Mouse (Mus musculus) liver, embryonic 14.5 days (tissue): Measurements from ENCODE around the gene Eif4g2. TPM values are rescaled to one million over a fixed set of nuclear protein-coding genes. Genes with fewer than 3 reads are reported as not detected.

Experiments
- ATAC-seq: fragments of 200-750 bp; cut with Nextera tagmentation; 2 replicates; pipeline ENCODE4 v1.8.0; 2017; ENCODE audit warnings: moderate number of reproducible peaks, mild to moderate bottlenecking, moderate library complexity; ENCODE audit not compliant: insufficient read depth
- DNase-seq, 3 experiments: peaks; one replicate each; pipeline ENCODE4 v3.0.0-alpha.2; 2012 to 2013; ENCODE audit warnings: low read depth in 3 of 3, low spot score in 3 of 3
- H3K27ac ChIP-seq: fragments of 300-500 bp; sonication (generic); 2 replicates; pipeline ENCODE4 v1.5.1; 2014; ENCODE audit warnings: moderate library complexity, mild to moderate bottlenecking, control low read depth, inconsistent platforms
- H3K27me3 ChIP-seq: fragments of 300-500 bp; sonication (generic); 2 replicates; pipeline ENCODE4 v1.6.1; 2014; ENCODE audit warnings: mild to moderate bottlenecking, low read length, moderate library complexity; ENCODE audit not compliant: control insufficient read depth, insufficient read depth
- H3K36me3 ChIP-seq: fragments of 300-500 bp; sonication (generic); replicated peaks from 2 replicates; pipeline ENCODE4 v1.6.1; 2014; ENCODE audit warnings: low read depth; ENCODE audit not compliant: control insufficient read depth, insufficient read depth
- H3K4me1 ChIP-seq, 2 experiments: fragments of 200-500 bp in 1 of 2; fragments of 300-500 bp in 1 of 2; sonication (generic) in 1 of 2; replicated peaks; 2 replicates each; pipeline ENCODE4 v1.6.1; 2012 to 2014; ENCODE audit warnings: antibody characterized with exemption in 1 of 2, inconsistent platforms in 1 of 2, low read length in 1 of 2; ENCODE audit not compliant: control insufficient read depth in 2 of 2, insufficient read depth in 2 of 2
- H3K4me2 ChIP-seq: fragments of 300-500 bp; sonication (generic); 2 replicates; pipeline ENCODE4 v1.6.1; 2014; ENCODE audit warnings: low read depth, mild to moderate bottlenecking, control low read depth, moderate library complexity
- H3K4me3 ChIP-seq, 2 experiments: fragments of 200-500 bp in 1 of 2; fragments of 300-500 bp in 1 of 2; sonication (generic) in 1 of 2; 2 replicates each; pipeline ENCODE4 v1.5.1; 2012 to 2014; ENCODE audit warnings: low read depth in 2 of 2, low read length in 2 of 2, mild to moderate bottlenecking in 2 of 2, control low read depth in 1 of 2, inconsistent platforms in 1 of 2, moderate library complexity in 1 of 2; ENCODE audit not compliant: insufficient read depth in 1 of 2
- H3K9ac ChIP-seq: fragments of 300-500 bp; sonication (generic); replicated peaks from 2 replicates; pipeline ENCODE4 v1.6.1; 2014; ENCODE audit warnings: mild to moderate bottlenecking, control low read depth, moderate library complexity
- H3K9me3 ChIP-seq: fragments of 300-500 bp; sonication (generic); 2 replicates; pipeline ENCODE4 v1.6.1; 2016; ENCODE audit warnings: low read length, mixed read lengths; ENCODE audit not compliant: control insufficient read depth
- CTCF ChIP-seq: IDR thresholded peaks from 2 replicates; pipeline ENCODE4 v1.5.1; 2016; ENCODE audit warnings: antibody characterized with exemption, low read depth, control low read depth
- EP300 ChIP-seq: IDR thresholded peaks from 2 replicates; pipeline ENCODE4 v1.6.1; 2016; ENCODE audit warnings: antibody characterized with exemption, low read depth
- WGBS: fragments of 180-500 bp; shearing (Covaris S2); extraction: QIAGEN DNeasy Blood & Tissue Kit; methylation state at CpG from one replicate; pipeline ENCODE4 v1.1.7; 2014; ENCODE audit not compliant: insufficient replicate concordance; 5-methylcytosine and 5-hydroxymethylcytosine counted together
- polyA plus RNA-seq, 2 experiments: library from polyadenylated mRNA; depleted of rRNA in 1 of 2; stranded (reverse) in 1 of 2; unstranded in 1 of 2; fragments of >200 nt; fragmentation: Nextera tagmentation in 1 of 2; extraction: Ambion mirVana in 1 of 2; gene quantifications; 2 replicates each; pipeline versions ENCODE4 v1.2.1 to v1.2.3; 2012 to 2014

Eif4g2 gene
- polyA plus RNA-seq, 2 experiments = 135 to 464 TPM

- DNase-seq (no peak), ATAC-seq (no peak)
- no peak overlapping the region for H3K4me3 ChIP-seq
- TF ChIP-seq EP300 (no peak), CTCF (no peak)
- H3K9ac ChIP-seq = no peak overlapping the region
- H3K9me3 ChIP-seq = no peaks in the 10 kb centered on the region
- no peaks in the 10 kb centered on the region for H3K36me3 ChIP-seq
- no peaks in the 10 kb centered on the region for H3K27me3 ChIP-seq
- 65% methylated on average over 1 of the region's 1 CpGs for WGBS
- H3K4me1 ChIP-seq = no peaks in the 10 kb centered on the region
- no peak overlapping the region for H3K27ac ChIP-seq
- no peak overlapping the region for H3K4me2 ChIP-seq
These were observed 15.4 kb upstream of the Eif4g2 start for GRCm38 (mm10) chr7:111098196-111098595.

DNA sequence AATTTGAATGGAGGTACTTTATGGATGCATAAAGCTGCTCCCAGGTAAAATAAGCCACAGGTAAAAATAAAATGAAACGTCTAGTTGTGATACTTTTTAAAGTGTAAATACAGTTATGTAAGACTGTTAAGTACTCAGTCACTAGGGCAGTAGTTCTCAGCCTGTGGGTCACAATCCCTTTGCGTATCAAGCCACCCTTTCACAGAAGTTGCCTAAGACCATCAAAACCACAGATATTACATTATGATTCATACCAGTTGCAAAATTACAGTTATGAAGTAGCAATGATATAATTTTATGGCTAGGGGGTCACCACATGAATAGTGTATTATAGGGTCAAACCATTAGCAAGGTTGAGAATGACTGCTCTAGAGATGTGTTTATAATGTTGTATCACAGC, 12.3 kb upstream of the Eif4g2 start:
- Histone ChIP-seq H3K4me2 (no peak overlapping the region), H3K4me3 (no peak overlapping the region)
- no peak for TF ChIP-seq CTCF
- TF ChIP-seq EP300 = no peak

GRCm38 (mm10) chr7:111085153-111085552, 2.3 kb upstream of the Eif4g2 start:
- Histone ChIP-seq H3K27ac (peak overlapping the region; percentile 22), H3K9me3 (no peaks in the 10 kb centered on the region), H3K4me1 (peaks cover 14 to 23% of the 10 kb centered on the region in 2 experiments), H3K27me3 (no peaks in the 10 kb centered on the region), H3K36me3 (peaks cover 17% of the 10 kb centered on the region), H3K4me2 (peak overlapping the region; percentile 47), H3K9ac (no peak overlapping the region), H3K4me3 (no peak overlapping the region)
- peak; percentile 50 to 64 (median 55) for DNase-seq
- TF ChIP-seq CTCF = no peak
- peak; percentile 67 for TF ChIP-seq EP300
- no peak for ATAC-seq

More for the DNA sequence above, 12.3 kb upstream of the Eif4g2 start:
- H3K27ac ChIP-seq = no peak overlapping the region
- H3K9ac ChIP-seq = no peak overlapping the region
- no peak for DNase-seq
- no peaks in the 10 kb centered on the region for H3K9me3 ChIP-seq
- H3K36me3 ChIP-seq = no peaks in the 10 kb centered on the region
- H3K4me1 ChIP-seq = no peaks in the 10 kb centered on the region; a peak in 1 of 4 replicates
- 68% methylated on average over 2 of the region's 2 CpGs for WGBS
- ATAC-seq = no peak
- H3K27me3 ChIP-seq = no peaks in the 10 kb centered on the region

DNA sequence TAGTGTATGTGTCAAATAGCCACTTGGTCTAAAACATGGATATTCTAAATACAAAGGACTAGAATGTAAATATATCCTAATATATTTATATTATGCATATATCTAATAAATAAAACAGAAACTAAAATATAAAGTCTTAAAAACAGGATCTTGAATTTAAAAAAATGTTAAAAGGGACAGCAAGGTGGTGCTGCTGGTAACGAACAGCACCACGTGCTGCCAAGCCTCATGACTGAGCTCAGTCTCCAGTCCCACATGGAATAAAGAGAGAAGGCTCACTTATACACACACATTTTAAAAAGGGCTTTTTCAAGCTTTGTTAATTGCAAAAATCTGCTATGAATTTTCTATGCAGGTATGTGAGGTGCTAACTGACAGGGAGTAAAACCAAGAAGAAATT, 1.6 kb upstream of the Eif4g2 start:
- Histone ChIP-seq H3K9ac (no peak overlapping the region; the same call in 1 of the 2 replicates), H3K4me2 (peak overlapping the region; percentile 60)
- ATAC-seq = no peak

DNA sequence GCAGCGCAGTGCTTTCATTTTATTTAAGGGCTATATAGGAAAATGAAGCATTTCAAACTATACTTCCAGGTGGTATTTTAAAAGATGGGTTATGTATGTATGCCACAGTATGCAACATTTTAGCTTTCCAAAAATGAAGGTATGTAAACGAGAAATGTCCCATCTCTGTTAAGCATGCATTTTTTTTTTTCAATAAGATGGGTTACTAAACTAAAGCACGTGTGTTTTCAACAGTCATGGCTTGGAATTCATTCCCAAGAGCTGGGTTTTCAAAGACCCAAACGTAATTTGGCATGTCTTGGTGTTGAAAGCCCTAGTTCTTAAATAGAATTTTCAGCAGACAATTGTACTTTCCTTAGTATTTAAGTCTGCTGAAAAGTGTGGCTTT, 897 bp upstream of the Eif4g2 start:
- ATAC-seq = no peak
- WGBS = 6% methylated on average over 4 of the region's 4 CpGs
- H3K9me3 ChIP-seq = no peaks in the 10 kb centered on the region
- H3K4me1 ChIP-seq = peaks cover 16 to 28% of the 10 kb centered on the region in 2 experiments
- TF ChIP-seq CTCF (no peak), EP300 (no peak)
- peak overlapping the region; percentile 91 for H3K4me2 ChIP-seq
- peak overlapping the region; percentile 93 for H3K27ac ChIP-seq
- DNase-seq = no peak
- H3K9ac ChIP-seq = peak overlapping the region; percentile 91
- H3K4me3 ChIP-seq = peak overlapping the region; percentile 75 to 93
- no peaks in the 10 kb centered on the region for H3K27me3 ChIP-seq
- H3K36me3 ChIP-seq = peaks cover 31% of the 10 kb centered on the region

More for the DNA sequence above, 1.6 kb upstream of the Eif4g2 start:
- Histone ChIP-seq H3K36me3 (peaks cover 24% of the 10 kb centered on the region), H3K27me3 (no peaks in the 10 kb centered on the region), H3K4me3 (peak overlapping the region in 1 of 2 experiments; percentile 20; a peak in 1 of 4 replicates), H3K9me3 (no peaks in the 10 kb centered on the region), H3K27ac (peak overlapping the region; percentile 55), H3K4me1 (peaks cover 16 to 28% of the 10 kb centered on the region in 2 experiments)
- WGBS = 55% methylated on average over 2 of the region's 2 CpGs
- no peak for DNase-seq
- TF ChIP-seq EP300 (no peak), CTCF (0 out of 2 replicates have a peak, but pooled peaks have one; percentile 14)
